Mouse (Mus musculus) v-Abl transformed pro-B cells (cell line): Measurements from ENCODE around the gene Ciao1.
"Not testable (repeated sequence)": the region's sequence is repeated elsewhere in the genome, so short reads cannot be mapped to it uniquely, and the experiment has no call there.

Experiments used
- in situ Hi-C, 2 experiments: fragments of 400-800 bp; cut with MboI; formaldehyde crosslinking; loops; one replicate each; pipeline ENCODE4 v1.15.1; 2025; ENCODE audit not compliant: unreplicated experiment in 2 of 2

Ciao1 gene

GRCm38 (mm10) chr2:127247592-127248333 lies at the start of gene Ciao1, which contains the start of gene Tmem127:
Gene Ciao1 (minus strand): TSS chr2:127247816.
Gene Tmem127 (plus strand): TSS chr2:127247908.
- in situ Hi-C loops, result loop anchor here in 1 of 2 experiments (25.0 kb wide), 1 partner anchor 510 kb away; no protein-coding TSS in a partner anchor

- in situ Hi-C loops, result no loop called here
These were observed 49.6 kb upstream of the Ciao1 start for GRCm38 (mm10) chr2:127297001-127297805.

DNA sequence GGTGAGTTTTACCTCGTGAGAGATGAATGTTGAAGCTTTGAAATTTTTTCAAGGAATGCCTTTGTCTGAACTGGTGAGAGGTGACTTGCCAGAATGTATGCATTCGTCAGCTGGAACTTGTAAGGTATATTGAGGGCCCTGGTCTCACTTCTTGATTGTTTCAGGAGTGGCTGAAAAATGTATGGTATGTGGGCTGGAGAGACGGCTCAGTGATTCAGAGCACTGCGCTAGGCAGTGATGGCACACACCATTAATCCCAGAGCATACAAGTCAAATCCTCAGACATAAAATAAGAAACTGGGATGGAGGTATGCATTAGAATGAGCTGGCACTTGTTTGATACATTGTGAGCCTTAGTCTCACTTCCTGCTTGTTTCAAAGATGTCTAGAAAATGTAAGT lies 44.6 kb upstream of the Ciao1 start:
- in situ Hi-C loops, result no loop called here

DNA sequence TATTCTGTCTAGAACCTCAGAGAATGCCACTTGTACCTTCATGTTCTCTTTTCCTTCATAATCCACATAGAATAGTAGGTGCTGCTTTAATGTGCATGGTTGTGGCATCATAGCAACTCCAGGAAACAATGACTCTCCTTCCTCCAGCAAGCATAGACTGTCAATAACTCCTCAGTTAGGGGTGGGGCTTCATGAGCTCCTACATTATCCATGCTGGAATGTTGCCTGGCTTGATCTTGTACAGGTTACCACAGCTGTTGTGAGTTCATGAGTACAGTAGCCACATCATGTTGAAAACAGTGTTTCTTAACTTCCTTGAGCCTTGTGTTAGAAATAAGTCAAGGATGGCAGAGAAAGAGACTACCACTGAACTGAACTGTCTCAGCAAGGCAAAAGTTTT lies 30.5 kb upstream of the Ciao1 start:
- in situ Hi-C loops, result no loop called here

DNA sequence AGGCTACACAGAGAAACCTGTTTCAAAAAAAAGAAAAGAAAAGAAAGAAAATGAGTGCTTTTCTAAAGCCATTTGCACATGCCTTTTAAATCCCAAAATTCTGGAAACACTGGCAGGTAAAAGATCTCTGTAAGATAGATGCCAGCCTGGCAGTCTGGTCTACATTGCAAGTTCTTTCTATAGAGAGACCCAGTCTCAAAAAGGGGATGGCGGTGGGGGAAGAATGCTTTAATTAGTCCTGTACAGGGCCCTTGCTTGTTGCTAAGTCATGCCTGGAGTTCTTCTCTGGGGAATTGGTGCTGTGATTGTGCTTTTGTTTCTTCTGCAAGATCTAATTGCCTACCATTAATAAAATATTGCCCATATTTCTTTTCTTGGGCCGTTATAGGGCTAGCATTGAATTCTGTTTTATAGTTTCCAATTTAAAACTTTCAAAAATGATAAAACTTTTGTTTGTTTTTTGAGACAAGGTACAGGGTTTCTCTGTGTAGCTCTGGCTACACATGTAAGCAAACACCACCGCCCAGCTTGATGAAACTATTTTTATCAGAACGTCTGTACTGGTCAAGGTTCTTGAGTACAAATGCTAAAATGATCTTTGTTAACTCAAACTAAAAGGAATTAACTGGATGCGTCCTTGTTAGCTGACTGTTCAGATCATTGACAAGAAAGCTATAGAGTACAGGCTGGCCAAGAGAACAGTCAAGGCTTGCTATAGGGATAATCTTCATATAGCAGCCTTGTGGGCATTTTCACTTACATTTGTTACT lies 28.1 kb upstream of the Ciao1 start:
- in situ Hi-C loops, result no loop called here

DNA sequence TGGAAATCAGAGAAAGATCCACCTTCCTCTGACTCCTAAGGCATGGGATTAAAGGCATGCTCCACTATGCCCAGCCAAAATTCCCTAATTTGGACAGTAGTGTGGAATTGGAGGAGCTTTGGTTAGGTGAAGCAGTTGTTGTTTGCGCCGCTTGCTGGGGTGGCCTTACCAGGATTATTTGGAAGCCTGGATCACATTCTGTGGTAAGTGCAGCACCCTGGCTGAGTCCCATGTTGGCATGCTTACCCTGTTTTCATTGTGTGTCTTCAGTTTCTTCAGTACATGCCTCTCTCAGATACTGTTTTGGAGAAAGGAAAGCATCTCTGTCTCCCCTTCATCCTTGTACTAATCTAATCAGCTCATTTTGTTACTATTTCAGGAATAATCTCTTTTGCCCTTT lies 27.0 kb upstream of the Ciao1 start:
- in situ Hi-C loops, result no loop called here

- in situ Hi-C loops, result no loop called here
These were observed 25.2 kb upstream of the Ciao1 start for GRCm38 (mm10) chr2:127272806-127273205.

DNA sequence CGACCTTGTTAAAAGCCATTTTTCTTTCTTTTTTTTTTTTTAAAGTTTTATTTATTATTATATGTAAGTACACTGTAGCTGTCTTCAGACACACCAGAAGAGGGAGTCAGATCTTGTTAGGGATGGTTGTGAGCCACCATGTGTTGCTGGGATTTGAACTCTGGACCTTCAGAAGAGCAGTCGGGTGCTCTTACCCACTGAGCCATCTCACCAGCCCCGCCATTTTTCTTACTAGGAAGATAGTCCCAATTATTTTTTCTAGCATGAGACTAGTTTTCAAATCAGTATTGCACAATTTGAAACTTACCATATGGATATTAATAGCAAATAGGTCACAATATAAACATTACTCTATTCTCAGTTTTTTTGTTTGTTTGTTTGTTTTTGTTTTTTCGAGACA lies 24.4 kb upstream of the Ciao1 start:
- in situ Hi-C loops, result not testable (repeated sequence)

DNA sequence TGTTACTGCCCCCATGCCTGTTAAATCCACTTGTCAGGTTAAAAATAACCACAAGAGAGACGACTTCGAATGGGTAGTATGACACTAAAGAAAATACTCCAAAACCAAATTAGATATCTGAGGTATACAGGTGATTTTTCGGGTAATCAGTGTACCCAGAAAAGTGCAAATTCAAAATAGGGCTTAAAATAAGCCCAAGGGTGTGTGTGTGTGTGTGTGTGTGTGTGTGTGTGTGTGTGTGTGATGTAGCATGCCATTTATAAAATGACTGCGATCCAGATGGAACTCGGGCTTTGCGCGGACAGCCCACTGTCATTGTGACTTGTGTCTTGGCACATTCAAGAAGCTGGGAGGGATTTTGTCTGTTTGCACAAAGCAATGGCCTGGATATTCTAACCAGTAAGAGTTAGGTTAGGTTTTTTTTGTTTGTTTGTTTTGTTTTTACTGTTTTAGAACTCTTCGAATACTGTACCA lies 23.5 kb upstream of the Ciao1 start:
- in situ Hi-C loops, result no loop called here

- in situ Hi-C loops, result no loop called here
These were observed 22.9 kb upstream of the Ciao1 start for GRCm38 (mm10) chr2:127270300-127271041.

DNA sequence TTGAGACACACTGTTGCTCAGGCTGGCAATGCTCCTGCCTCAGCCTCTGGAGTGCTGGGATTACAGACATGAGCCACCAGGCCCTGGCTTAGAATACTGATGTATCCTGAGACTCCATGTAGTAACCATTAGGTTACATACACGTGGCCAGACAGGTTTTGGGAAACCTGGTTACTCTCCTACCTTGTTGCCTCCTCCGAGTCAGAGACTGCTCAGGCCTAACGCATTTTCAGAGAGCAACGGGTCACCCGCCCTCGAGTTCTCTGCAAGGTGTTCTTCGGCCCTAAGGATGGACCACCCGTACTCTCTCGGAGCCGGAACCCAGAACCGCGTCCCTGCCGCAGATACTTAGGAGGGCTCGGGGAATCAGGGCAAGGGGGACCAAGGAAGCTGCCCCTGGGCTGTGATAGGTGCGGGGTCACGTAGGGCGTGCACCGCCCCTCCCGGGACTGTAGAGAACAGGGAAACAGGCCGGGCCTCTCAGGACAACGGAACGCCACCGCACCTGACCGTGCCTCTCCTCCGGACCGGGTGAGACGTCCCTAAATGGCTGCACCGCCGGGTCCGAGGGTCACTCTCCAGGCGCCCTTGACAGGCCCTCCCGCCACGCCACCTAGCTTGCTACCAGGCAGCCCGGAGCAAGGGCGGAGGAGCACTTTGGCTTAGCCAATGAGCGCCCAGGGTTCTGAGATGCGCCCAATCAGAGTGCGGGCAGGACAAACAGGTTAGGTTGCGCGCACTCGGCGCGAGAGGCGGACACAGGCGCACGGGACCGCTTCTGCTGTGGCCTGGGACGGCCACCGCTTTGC lies 22.1 kb upstream of the Ciao1 start, which contains the start of gene Stard7:
Gene Stard7, plus strand, starts transcription at position 728 of the 809 bp plus-strand sequence.
- in situ Hi-C loops, result no loop called here

GRCm38 (mm10) chr2:127267854-127268253 lies 20.2 kb upstream of the Ciao1 start:
- in situ Hi-C loops, result no loop called here

DNA sequence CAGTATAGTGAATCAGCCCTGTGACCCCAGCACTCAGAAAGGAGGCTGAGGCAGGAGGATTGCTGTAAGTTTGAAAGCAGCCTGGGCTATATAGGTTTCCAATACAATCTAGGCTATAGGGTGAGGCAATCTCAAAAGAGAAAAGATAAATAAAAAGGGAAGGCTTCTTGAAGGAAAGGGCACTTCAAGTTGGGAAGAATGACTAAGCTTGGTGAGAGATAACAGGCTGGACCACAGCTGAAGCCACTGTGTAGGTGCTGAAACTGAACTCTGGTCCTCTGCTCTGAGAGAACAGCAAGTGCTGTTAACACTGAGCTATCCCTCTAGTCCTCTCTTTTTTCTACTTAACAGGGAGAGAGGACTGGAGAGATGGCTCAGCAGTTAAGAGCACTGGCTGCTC lies 14.9 kb upstream of the Ciao1 start:
- in situ Hi-C loops, result no loop called here

- in situ Hi-C loops, result no loop called here
These were observed 11.7 kb upstream of the Ciao1 start for GRCm38 (mm10) chr2:127259340-127259739.

- in situ Hi-C loops, result no loop called here
These were observed 7.7 kb upstream of the Ciao1 start for GRCm38 (mm10) chr2:127255294-127255693.

- in situ Hi-C loops, result loop anchor here (5.0 kb wide), 2 partner anchors 88 to 93 kb away; no protein-coding TSS in a partner anchor
These were observed 7.1 kb upstream of the Ciao1 start for GRCm38 (mm10) chr2:127254604-127255134.

DNA sequence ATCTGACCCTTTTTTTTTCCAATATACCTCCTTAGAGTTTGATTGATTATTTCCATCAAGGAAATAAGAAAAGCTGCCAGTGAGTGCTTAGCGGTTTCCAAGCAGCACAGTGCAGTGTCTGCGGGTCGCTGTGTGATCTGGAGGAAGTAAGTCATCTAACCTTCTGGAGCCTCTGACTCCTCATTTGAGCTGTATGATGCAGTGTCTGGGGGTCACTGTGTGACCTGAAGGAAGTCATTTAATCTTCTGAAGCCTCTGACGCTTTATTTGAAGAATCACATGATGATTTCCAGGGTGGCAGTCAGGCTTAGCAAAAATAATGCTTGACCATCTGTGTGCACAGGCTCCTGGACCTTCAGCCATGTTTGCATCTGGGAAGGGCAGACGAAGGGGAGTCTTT lies 5.2 kb upstream of the Ciao1 start:
- in situ Hi-C loops, result loop anchor here (5.0 kb wide), 2 partner anchors 90 to 95 kb away; no protein-coding TSS in a partner anchor

DNA sequence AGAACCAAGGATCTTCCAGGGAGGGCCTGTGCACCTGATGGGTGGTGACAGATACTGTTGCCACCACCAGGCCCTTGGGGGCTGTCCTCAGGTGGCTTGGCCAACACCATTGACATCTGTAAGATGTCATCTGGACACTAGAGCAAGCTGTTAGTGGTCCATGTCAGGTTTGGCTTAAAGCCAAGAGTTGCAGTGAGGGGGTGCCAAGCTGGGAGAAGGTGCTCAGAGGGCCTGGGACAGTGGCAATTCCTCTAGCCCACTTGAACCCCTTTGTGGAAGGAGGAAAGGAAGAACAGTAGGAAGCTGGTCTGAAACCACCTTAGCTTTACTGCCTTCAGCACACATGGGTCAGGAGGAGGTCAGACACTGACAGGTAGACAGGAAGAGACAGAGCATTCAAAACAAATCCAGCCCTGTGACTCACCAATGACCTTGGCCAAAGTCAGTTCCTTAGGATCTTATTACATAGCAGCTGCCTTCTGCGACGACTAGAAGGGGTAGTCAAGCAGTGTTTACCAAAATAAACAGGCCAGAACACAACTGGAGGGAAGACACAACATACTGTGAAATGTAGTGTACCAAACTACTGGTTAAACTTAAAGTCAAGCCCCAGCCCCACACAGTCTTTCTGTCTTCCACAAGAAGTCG lies 4.4 kb upstream of the Ciao1 start:
- in situ Hi-C loops, result loop anchor here (5.0 kb wide), 2 partner anchors 90 to 95 kb away; no protein-coding TSS in a partner anchor
